Mouse (Mus musculus) retina, embryonic 14.5 days (tissue): ENCODE measurements around the gene Gusb.
A peak's percentile ranks its signal among the peaks of the same experiment; 100 is the strongest.

Experiments used
- DNase-seq: peaks from one replicate; pipeline ENCODE4 v3.0.0-alpha.2; 2015; ENCODE audit warnings: low spot score

The Gusb gene

DNA sequence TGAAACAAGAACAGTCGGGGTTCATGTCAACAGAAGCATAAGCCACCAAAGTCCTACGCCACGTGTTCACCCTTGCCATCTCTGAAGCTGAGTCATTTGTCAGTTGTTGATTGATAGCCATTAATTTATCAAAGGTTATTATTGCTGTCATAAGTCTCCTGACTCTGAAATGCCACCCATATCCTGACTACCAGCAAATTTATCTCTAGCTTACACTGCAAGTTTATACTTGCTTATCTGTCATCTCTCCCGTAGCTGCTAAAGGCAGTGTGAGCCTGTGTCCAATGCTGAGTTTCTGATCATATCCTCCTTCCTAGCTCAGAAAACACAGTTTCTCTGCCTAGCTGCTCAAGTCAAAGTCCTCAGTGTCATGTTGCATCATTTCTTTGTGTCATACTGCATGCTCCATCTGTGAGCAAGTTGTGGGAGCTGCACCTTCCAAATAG, 28.0 kb downstream of the Gusb start:
- no peak for DNase-seq

DNA sequence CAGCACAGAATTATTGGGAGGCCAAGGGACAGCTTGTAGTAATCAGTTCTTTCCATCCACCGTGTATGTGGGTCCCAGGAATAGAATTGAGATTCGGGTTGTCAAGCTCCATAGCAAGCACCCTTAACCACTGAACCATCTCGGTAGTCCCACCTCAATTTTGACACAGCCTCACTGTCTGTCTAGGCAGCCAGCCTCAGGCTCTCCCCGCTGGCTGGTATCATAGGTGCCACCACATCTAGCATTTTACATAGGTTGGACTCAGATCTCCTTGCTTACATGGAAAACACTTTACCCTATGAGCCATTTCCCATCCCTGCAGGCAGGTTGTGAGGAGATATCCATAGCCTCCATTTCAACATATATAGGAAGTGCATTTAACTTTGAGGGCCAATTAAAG, 28.5 kb downstream of the Gusb start:
- no peak for DNase-seq

DNA sequence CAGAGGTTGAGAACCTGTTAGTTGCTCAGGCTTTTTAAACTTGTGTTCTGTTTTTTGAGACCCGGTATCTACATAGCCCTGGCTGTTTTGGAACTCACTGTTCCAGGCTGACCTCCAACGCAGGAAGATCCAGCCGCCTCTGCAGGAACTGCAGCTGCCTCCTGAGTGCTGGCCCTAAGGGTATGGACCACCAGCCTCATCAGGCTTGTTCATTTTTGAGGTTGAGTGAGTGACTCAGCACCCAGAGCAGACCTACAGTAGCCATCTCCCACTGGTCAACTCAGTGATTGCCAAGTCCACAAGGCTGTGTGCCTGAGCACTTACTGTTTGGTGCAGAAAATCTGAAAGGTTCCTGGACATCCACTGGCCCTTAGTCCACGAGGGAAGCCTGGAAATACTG, 31.4 kb downstream of the Gusb start:
- no peak for DNase-seq

DNA sequence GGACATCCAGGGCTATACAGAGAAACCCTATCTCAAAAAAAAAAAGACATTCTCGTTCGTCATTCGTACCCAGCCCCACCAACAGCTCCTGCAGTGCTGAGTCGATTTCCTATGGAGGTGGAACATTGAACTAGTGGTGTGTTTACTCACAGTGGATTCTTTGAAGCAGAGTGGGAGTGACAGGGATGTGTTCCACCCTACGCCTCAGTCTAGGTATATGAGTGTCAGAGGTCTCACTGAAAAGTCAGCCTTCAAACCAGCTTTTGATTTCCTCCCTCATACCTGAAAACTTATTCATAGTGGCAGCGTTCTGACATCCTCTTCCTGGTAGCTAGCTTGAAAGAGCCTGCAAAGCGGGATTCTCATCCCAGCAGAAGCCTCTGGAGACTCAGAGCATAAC, 34.4 kb downstream of the Gusb start:
- DNase-seq: no peak

DNA sequence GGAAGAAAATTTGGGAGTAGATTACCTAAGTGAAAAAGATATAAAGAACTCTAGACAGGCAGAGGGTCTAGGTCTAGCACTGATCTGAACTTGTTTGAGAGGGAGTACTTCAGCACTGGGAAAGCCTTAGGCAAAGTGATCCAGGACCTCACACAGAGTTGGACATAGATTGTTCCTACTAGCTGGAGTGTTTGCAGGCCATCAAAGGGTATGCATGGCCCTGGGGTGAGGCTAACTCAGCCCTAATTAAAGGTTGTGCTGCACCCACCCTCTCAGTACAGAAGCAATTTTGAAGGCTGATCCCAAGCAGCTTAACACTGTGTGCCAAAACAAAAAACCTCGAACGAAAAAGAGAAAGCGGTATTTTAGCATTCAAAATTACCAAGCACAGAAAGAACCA, 36.4 kb downstream of the Gusb start:
- no peak for DNase-seq

DNA sequence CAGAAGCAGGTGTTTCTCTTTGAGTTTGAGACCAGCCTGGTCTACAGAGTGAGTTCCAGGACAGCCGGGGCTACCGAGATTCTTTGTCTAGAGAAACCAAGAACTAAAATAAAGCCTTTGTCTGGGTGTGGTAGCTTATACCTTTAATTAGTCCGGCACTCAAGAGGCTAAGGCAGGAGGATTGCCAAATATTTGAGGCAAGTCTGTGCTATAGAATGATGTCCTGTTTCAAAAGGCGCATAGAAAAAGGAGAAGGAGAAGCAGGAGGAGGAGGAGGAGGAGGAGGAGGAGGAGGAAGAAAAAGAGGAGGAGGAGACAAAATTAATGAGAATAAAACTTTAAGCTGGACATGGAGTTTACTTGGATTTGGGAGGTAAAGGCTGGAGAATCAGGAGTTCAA, 39.6 kb downstream of the Gusb start:
- DNase-seq: no peak

DNA sequence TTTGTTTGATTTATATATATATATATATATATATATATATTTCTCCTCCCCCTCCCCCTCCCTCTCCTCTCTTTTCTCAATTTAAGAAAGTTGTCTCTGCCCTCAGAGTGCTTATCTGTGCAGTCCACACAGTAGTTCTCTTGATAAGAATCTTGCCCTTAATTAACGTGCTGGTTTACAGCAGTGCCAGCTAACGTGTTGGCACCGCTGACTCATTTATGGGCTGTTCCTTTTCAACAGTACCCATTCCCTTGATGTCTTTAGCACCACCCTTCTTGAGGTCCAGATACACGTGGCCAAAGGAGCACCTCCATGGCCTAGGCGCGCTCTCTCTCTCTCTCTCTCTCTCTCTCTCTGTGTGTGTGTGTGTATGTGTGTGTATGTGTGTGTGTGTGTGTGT, 47.1 kb downstream of the Gusb start:
- DNase-seq: no peak

DNA sequence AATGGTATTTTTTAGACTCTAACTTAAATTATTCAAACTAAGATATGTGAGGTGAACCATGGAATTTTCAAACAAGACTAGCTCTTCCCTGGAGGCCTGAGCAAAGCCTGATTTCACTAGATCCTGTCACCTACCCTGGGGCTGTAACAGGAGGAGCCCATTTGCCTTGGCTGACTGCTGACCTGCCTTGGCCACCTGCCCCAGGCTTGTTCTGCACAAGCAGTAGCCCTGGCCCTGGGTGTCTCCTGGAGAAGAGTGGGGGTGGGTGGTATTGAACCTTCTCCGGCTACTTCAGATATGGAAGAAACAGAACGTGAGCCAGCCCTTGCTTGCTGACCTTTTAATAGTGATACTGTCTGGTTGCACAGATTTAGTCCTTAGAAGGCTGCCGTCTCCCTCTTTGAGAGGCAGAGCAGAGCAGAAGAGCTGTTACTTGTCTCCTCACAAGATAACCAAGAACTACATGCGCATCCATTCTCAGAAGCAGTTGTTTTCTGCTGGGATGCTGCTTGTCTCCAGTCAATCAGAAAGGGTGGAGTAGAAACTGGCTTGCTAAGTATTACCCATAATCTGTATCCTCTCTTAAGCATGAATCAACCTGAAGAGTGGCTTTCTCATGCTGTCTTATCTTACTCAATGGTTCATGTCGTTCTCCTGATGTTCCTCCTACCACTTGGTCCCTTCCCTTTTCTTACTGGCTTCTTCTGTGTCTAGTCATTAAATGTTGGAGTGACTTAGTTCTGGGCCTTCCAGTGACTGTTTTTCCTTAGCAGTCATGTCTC, 48.2 kb downstream of the Gusb start:
- no peak for DNase-seq

DNA sequence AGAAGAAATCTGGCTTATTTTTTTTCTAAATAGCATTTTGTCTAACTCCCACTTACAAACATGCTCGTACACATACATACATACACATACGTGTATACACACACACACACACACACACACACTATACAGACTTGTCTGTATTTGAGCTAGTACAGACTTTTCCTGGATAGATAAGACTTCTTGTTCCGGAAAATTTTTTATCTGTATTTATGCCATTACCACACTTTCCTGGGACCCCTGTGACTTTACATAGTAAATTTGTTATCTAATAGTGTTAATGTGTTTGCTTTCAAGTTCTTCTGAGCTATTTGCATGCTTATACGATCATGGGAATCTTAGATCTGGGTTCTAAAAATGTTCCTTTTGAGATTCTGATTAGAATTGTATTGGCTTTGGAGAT, 50.7 kb downstream of the Gusb start:
- no peak for DNase-seq

DNA sequence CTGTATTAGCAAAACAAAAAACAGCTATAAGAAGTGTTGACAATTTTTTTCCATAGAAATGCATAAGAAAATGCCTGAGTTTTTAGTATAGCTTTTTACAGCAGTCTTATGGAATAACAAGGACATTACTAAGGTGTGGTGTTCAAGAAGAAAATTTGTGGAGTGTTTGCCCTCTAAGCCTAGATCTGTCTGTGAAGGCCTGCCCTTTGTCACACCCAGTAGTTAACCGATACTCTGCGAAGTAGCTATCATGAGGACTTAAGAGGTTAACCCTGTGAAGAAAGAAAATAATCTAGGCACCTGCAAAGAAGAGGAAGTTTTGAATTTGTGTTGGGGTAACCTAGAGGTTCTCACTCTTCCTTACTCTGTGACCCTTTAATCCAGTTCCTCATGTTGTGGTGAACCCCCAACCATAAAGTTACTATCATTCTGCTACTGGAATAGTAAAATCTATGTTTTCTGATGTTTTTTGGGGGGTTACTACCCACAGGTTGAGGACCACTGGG, 55.3 kb downstream of the Gusb start:
- no peak for DNase-seq

DNA sequence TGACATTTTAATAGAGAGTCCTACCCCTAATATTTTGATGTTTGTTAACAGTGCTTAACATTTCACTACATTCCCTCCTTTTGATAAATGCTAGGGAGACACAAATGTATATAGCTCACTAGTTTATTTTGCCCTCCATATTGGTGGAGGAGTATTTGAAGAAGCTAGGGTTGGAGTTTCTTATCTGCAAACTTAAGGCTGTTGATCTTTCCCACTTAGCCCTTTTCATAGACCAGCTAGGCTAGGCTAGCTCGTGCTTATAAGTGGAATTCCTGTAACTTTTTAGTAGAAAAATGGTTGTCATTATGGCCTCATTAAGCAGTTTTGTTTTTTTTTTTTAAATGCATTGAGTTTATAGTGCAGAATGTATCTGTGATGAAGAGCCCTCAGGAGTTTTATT, 59.4 kb downstream of the Gusb start:
- DNase-seq: no peak

DNA sequence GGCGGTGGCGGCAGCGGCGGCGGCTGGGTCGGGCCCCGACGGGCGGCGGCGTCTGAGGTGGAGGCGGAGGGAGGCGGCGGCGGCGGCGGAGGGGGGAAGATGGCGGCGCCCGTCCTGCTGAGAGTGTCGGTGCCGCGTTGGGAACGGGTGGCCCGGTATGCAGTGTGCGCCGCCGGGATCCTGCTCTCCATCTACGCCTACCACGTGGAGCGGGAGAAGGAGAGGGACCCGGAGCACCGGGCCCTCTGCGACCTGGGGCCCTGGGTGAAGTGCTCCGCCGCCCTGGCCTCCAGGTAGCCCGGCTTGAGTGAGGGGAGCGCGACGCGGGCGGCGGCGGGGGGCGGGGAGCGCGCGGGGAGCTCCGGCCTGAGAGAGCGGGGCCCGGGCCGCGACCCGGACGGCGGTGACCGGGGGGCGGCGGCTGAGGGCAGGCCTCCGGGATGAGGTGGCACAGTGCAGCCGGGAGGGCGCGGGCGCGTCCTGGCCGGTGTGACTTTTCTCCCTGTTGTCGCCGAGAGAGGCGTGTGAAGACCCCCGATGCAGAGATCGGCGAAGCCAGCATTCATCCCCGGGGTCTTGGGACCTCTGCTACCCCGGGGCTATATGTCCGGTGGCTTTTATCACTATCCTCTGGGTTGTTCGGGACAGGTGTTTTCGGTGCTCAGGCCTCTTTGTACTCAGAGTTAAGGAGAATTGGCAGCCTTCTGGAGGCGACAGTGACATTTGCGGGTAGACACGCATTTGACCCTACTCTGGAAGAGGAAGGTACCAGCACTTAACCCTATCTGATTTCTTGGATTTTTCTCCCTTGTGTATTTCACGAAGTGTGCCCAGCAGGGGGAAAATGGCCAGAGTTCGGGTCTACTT, 60.5 kb downstream of the Gusb start:
- DNase-seq: peak; percentile 41

DNA sequence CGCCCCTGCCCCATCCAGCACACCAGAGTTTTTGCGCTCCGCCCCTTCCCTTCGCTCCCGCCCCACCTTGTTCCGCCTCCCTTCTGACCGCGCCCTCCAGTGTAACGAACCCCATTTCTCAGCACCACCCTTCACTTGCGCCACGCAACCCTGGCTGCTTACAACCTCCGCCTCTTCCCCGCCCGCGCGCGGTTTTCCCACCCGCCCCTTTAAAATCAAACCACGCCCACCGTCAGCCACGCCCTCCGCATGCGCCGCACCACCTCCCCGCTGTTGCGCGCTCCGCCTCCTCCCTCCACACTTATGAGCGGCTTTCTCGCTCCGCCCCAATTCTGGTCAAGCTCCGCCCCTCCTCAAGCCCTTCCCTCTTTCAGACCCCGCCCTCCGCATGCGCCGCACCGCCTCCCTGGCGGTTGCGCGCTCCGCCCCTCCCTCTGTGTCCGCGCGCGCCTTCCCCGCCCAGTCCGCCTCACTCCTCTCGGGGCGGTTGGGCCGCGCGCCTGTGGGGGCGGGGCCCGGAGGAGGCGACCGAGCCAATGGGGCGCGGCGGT, 61.3 kb downstream of the Gusb start, which contains the start of gene Vkorc1l1:
Vkorc1l1 (plus strand) TSS at position 476 of the 551 bp plus-strand sequence.
- peak; percentile 99 for DNase-seq

DNA sequence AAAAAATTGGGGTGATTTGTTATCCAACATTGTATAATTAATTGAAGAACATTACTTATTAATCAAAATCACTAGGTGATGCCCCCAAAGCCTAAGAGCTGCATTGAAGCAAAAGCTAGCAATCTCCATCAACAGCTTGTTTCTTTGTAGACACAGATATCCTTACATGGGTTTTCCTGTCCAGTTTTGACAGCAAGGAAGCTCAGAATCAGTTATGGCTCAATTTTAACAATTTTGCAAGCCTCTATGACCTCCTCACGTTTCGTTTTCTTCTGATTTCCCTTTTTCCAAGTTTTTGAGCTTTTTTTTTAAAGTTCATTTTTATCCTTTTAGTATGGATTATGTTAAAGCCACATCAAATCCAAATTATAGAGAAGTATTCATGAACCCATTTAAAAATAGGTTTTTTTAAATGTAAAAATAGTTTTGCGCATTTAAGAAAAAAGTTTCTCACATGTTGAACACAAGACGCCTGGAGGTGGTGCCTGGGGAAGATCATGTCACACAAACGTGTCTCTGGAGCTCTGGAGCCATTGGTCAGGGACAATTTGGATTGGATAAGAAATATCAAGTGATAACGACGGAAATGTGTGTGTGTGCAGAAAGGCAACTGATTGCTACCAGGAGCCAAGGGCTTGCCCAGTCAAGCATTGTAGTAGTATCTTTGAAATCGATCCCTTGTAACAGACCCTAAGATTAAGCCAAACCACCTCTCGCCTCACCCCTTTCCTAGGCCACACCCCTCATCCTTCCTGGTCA, 61.9 kb downstream of the Gusb start:
- no peak for DNase-seq

DNA sequence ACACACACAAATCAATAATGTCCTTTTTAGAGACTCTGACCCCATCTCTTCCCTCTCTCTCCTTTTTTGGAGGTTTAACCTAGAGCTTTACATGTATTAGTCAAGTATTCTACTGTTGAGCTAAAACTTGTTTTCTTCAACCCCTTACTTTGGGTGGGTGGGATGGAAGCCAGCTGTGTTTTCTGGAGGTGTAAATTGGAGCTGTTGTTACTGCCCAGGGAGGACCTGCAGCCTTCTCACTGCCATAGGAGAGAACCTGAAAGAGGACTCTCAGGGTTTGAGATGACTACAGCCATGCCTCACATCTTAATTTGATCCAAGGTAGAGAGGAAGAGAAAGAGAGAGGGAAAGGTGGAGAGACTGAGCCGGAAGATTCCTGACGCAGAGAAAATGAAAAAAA, 62.6 kb downstream of the Gusb start:
- no peak for DNase-seq
